9 mouse cellular contexts compared by ENCODE assay signal in the genomic region with DNA sequence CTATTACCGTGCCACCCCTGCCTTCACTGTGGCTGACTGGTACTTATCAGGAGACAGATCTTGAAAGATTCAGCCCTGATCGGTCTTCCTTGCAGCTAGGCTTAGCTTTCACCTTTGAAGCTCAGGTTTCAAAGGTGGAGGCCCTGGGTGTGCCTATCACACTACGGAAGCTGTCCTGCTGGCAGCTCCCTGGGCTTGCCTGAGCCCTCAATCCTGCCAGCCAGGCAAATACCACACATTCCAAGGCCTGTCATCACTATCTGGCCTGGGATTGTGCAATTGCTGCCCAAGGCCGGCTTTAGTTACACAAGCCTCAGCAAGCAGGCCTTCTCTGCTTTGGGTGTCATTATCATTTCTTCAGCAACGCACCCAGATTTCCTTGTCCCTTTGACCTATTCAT.
DNase-seq lines count a peak whose midpoint lies in the region; ATAC-seq lines count a peak whose summit lies in the region.
"Had no signal": no experiment of that assay in that cellular context is flagged by ENCODE, and none has a peak within 500 bp of the region (broad histone marks: within the 10 kb centered on the region; RNA-seq: fewer than 3 reads in every experiment).

No protein-coding gene starts in this region.

- no peak overlapping the region for H3K4me3 ChIP-seq in kidney, embryonic 15.5 days (replicated peaks)
- H3K4me3 ChIP-seq: liver, embryonic 13.5 days had no signal

- no peak overlapping the region for H3K9ac ChIP-seq in kidney, embryonic 15.5 days
- H3K9ac ChIP-seq: liver, embryonic 13.5 days had no signal

- WGBS in kidney, embryonic 15.5 days = 37% methylated on average over 5 of the region's 5 CpGs

- no peak overlapping the region for H3K27ac ChIP-seq in kidney, embryonic 15.5 days
- H3K27ac ChIP-seq: liver, embryonic 13.5 days had no signal

- no peaks in the 10 kb centered on the region for H3K27me3 ChIP-seq in kidney, embryonic 15.5 days
- H3K27me3 ChIP-seq: liver, embryonic 13.5 days had no signal

- H3K4me2 ChIP-seq in kidney, embryonic 15.5 days = no peak overlapping the region
- H3K4me2 ChIP-seq: liver, embryonic 13.5 days had no signal

- ATAC-seq in kidney, embryonic 15.5 days (replicated peaks; ENCODE audit: low FRiP score) = peak; percentile 86
- peak; percentile 78 for ATAC-seq in megakaryocyte, adult 5-6 weeks (ENCODE audit: poor library complexity, severe bottlenecking)
- no peak for ATAC-seq in CD4-positive, CD25-positive, alpha-beta regulatory T cell, adult 4 months

- peak; percentile 11 to 30 for DNase-seq in spleen, adult 18-20 months
- no peak for DNase-seq in spleen, postnatal 4 days (ENCODE audit: low spot score in 2 of 2)
- DNase-seq in gastrocnemius, postnatal 10 days = peak; percentile 26
- DNase-seq in left cerebral cortex, postnatal 14 days (ENCODE audit: low spot score in 2 of 2) = no peak
- no peak for DNase-seq in natural killer cell, adult 2 months (ENCODE audit: low spot score in 2 of 2)
- DNase-seq: liver, embryonic 13.5 days had no signal

- no peaks in the 10 kb centered on the region for H3K4me1 ChIP-seq in kidney, embryonic 15.5 days
- H3K4me1 ChIP-seq: liver, embryonic 13.5 days had no signal

- H3K36me3 ChIP-seq in kidney, embryonic 15.5 days = no peaks in the 10 kb centered on the region
- H3K36me3 ChIP-seq: liver, embryonic 13.5 days had no signal

- intact Hi-C loops in left cerebral cortex, postnatal 14 days (cut with DNase I) = no loop called here

- H3K9me3 ChIP-seq in kidney, embryonic 15.5 days (replicated peaks) = no peaks in the 10 kb centered on the region
- H3K9me3 ChIP-seq: liver, embryonic 13.5 days had no signal

Comparison
In these comparisons a context has a peak if more than half of its experiments do, and no peak if none do; other contexts are left out.
1. DNase-seq: peak in spleen, adult 18-20 months (2 of 2) and gastrocnemius, postnatal 10 days (single experiment); none in spleen, postnatal 4 days (0 of 2), left cerebral cortex, postnatal 14 days (0 of 2) and natural killer cell, adult 2 months (0 of 2).